ENCODE assay signal across 15 mouse cellular contexts in genomic region chr5:122434541-122434940, GRCm38 (mm10). TPM values are rescaled to one million over a fixed set of nuclear protein-coding genes. Genes with fewer than 3 reads are reported as not detected.
DNase-seq lines count a peak whose midpoint lies in the region; ATAC-seq and TF ChIP-seq lines count a peak whose summit lies in the region.
"Had no signal": no experiment of that assay in that cellular context is flagged by ENCODE, and none has a peak within 500 bp of the region (broad histone marks: within the 10 kb centered on the region; RNA-seq: fewer than 3 reads in every experiment).

No protein-coding gene starts in this region.

- no peak overlapping the region for H3K4me3 ChIP-seq in kidney, adult 2 months (ENCODE audit: insufficient read depth, low read depth, low read length)
- H3K4me3 ChIP-seq in kidney, embryonic 16.5 days (ENCODE audit: low read length): no peak overlapping the region
- no peak overlapping the region for H3K4me3 ChIP-seq in midbrain, postnatal 0 days (ENCODE audit: low read depth, low read length)
- H3K4me3 ChIP-seq in midbrain, embryonic 11.5 days (ENCODE audit: low read depth, low read length): no peak overlapping the region
- H3K4me3 ChIP-seq: heart, embryonic 10.5 days; midbrain, embryonic 13.5 days had no signal

- ATAC-seq in CD4-positive, CD25-positive, alpha-beta regulatory T cell, adult 4 months: no peak
- ATAC-seq in kidney, embryonic 16.5 days (ENCODE audit: low FRiP score, low TSS enrichment): no peak
- no peak for ATAC-seq in midbrain, postnatal 0 days (ENCODE audit: low FRiP score)
- no peak for ATAC-seq in midbrain, embryonic 11.5 days (ENCODE audit: low FRiP score)
- ATAC-seq: midbrain, embryonic 13.5 days had no signal

- H3K4me1 ChIP-seq in kidney, adult 2 months (ENCODE audit: control insufficient read depth, insufficient read depth, low read length): no peaks in the 10 kb centered on the region; the same call in 1 of the 2 replicates
- H3K4me1 ChIP-seq in kidney, embryonic 16.5 days (ENCODE audit: insufficient read depth, low read length): no peaks in the 10 kb centered on the region
- no peaks in the 10 kb centered on the region for H3K4me1 ChIP-seq in midbrain, postnatal 0 days (ENCODE audit: insufficient read depth, low read length)
- H3K4me1 ChIP-seq in midbrain, embryonic 11.5 days (ENCODE audit: control insufficient read depth, insufficient read depth, low read length): no peaks in the 10 kb centered on the region
- H3K4me1 ChIP-seq: midbrain, embryonic 13.5 days had no signal

- no peak overlapping the region for H3K4me2 ChIP-seq in kidney, embryonic 16.5 days (replicated peaks; ENCODE audit: low read depth, low read length)
- H3K4me2 ChIP-seq in midbrain, postnatal 0 days (ENCODE audit: low read depth, low read length, poor library complexity, severe bottlenecking): no peak overlapping the region
- no peak overlapping the region for H3K4me2 ChIP-seq in midbrain, embryonic 11.5 days
- H3K4me2 ChIP-seq: midbrain, embryonic 13.5 days had no signal

- no peaks in the 10 kb centered on the region for H3K9me3 ChIP-seq in kidney, embryonic 16.5 days (ENCODE audit: low read length)
- H3K9me3 ChIP-seq in midbrain, postnatal 0 days (ENCODE audit: low read length): no peaks in the 10 kb centered on the region
- H3K9me3 ChIP-seq in midbrain, embryonic 11.5 days (ENCODE audit: control insufficient read depth, low read length): no peaks in the 10 kb centered on the region
- H3K9me3 ChIP-seq: heart, embryonic 10.5 days; midbrain, embryonic 13.5 days had no signal

- TF ChIP-seq POLR2A in kidney, adult 2 months (IDR thresholded peaks at IDR 0.05; ENCODE audit: low read depth, low read length): no peak

- DNase-seq in CD4-positive, CD25-positive, alpha-beta regulatory T cell, adult 2 months (ENCODE audit: low read depth, low spot score): peak; percentile 26
- no peak for DNase-seq in kidney, adult 2 months
- no peak for DNase-seq in midbrain, postnatal 0 days (ENCODE audit: low spot score)
- no peak for DNase-seq in midbrain, embryonic 11.5 days (ENCODE audit: low spot score, missing footprints)
- DNase-seq in splenic B cell, adult 2 months (ENCODE audit: low read depth, low spot score): peak; percentile 23
- DNase-seq in gastrocnemius, postnatal 4 days (ENCODE audit: low spot score in 2 of 2): no peak
- DNase-seq: cerebellum, adult 8-10 months; heart, postnatal 4 days; layer of hippocampus, postnatal 36 days; lung, postnatal 10 days; right cerebral cortex, postnatal 14 days had no signal

- WGBS in kidney, adult 2 months: 75% methylated on average over 4 of the region's 4 CpGs
- WGBS in kidney, embryonic 16.5 days: 78% methylated on average over 4 of the region's 4 CpGs
- WGBS in midbrain, postnatal 0 days: 86% methylated on average over 4 of the region's 4 CpGs
- WGBS in midbrain, embryonic 11.5 days: 81% methylated on average over 4 of the region's 4 CpGs

- peaks cover 11% of the 10 kb centered on the region for H3K36me3 ChIP-seq in kidney, adult 2 months (ENCODE audit: control insufficient read depth, insufficient read depth, low read length)
- H3K36me3 ChIP-seq in kidney, embryonic 16.5 days (ENCODE audit: insufficient read depth, low read length): peaks cover 92% of the 10 kb centered on the region
- H3K36me3 ChIP-seq in midbrain, postnatal 0 days (ENCODE audit: insufficient read depth, low read length): peaks cover 82% of the 10 kb centered on the region
- peaks cover 54% of the 10 kb centered on the region for H3K36me3 ChIP-seq in midbrain, embryonic 11.5 days (ENCODE audit: control insufficient read depth, insufficient read depth, low read length)
- H3K36me3 ChIP-seq in splenic B cell, adult 2 months (ENCODE audit: control insufficient read depth, insufficient read depth, low read length, poor library complexity, severe bottlenecking): peaks cover 20% of the 10 kb centered on the region

- no peaks in the 10 kb centered on the region for H3K27me3 ChIP-seq in kidney, adult 2 months (replicated peaks; ENCODE audit: control insufficient read depth, insufficient read depth, low read length)
- H3K27me3 ChIP-seq in kidney, embryonic 16.5 days (ENCODE audit: insufficient read depth, low read length): no peaks in the 10 kb centered on the region
- no peaks in the 10 kb centered on the region for H3K27me3 ChIP-seq in midbrain, postnatal 0 days (ENCODE audit: insufficient read depth, low read length)
- H3K27me3 ChIP-seq in midbrain, embryonic 11.5 days (ENCODE audit: control insufficient read depth, insufficient read depth, low read length): no peaks in the 10 kb centered on the region
- no peaks in the 10 kb centered on the region for H3K27me3 ChIP-seq in splenic B cell, adult 2 months (ENCODE audit: control insufficient read depth, insufficient read depth, low read length, poor library complexity, severe bottlenecking)
- H3K27me3 ChIP-seq: midbrain, embryonic 13.5 days had no signal

- peak; percentile 44 for TF ChIP-seq CTCF in kidney, adult 2 months (conservative IDR thresholded peaks at IDR 0.05; ENCODE audit: insufficient read depth, insufficient read length, low read depth, low read length)
- peak; percentile 35 for TF ChIP-seq CTCF in midbrain, postnatal 0 days (IDR thresholded peaks at IDR 0.05)

- H3K27ac ChIP-seq in kidney, adult 2 months (ENCODE audit: insufficient read depth, low read depth, low read length): no peak overlapping the region
- H3K27ac ChIP-seq in kidney, embryonic 16.5 days (ENCODE audit: low read length): no peak overlapping the region
- H3K27ac ChIP-seq in midbrain, postnatal 0 days (ENCODE audit: low read depth, low read length): no peak overlapping the region
- no peak overlapping the region for H3K27ac ChIP-seq in midbrain, embryonic 11.5 days (ENCODE audit: low read depth, low read length)
- H3K27ac ChIP-seq: heart, embryonic 10.5 days; midbrain, embryonic 13.5 days had no signal

- H3K9ac ChIP-seq in kidney, embryonic 16.5 days (replicated peaks; ENCODE audit: low read length): no peak overlapping the region
- no peak overlapping the region for H3K9ac ChIP-seq in midbrain, postnatal 0 days (replicated peaks; ENCODE audit: low read length, poor library complexity, severe bottlenecking)
- no peak overlapping the region for H3K9ac ChIP-seq in midbrain, embryonic 11.5 days (ENCODE audit: low read length)
- H3K9ac ChIP-seq: midbrain, embryonic 13.5 days had no signal

RNA-seq across cellular contexts. Expression of gene Anapc7, which starts 13.0 kb away (rescaled TPM):
- 10 to 100 TPM; 17.7 to 22.8 TPM for polyA plus RNA-seq in CD4-positive, CD25-positive, alpha-beta regulatory T cell, adult 4 months (2017; shearing (Covaris generic))
- 30.3 and 33.5 TPM in 2 replicates for polyA plus RNA-seq in kidney, adult 2 months (2012; rRNA removed)
- 56.5 and 56.8 TPM in 2 replicates for polyA plus RNA-seq in kidney, embryonic 16.5 days (2015; fragmentation: Nextera tagmentation; extraction: Ambion mirVana)
- total RNA-seq in midbrain, postnatal 0 days (2014; rRNA removed): 29.3 and 34.3 TPM in 2 replicates
- 42.8 and 43.5 TPM in 2 replicates for polyA plus RNA-seq in midbrain, postnatal 0 days (2015; fragmentation: Nextera tagmentation; extraction: Ambion mirVana)
- polyA plus RNA-seq in midbrain, embryonic 11.5 days (2014; fragmentation: Nextera tagmentation; extraction: Ambion mirVana): 30.5 and 32.0 TPM in 2 replicates
- 10 to 100 TPM; 32.1 to 40.0 TPM for total RNA-seq in gastrocnemius, postnatal 4 days (2021)

RNA-seq across cellular contexts. Expression of gene Arpc3, which starts 42.9 kb away (rescaled TPM):
- polyA plus RNA-seq in CD4-positive, CD25-positive, alpha-beta regulatory T cell, adult 4 months (2017; shearing (Covaris generic)): 100 to 1,000 TPM; 394 to 533 TPM
- polyA plus RNA-seq in kidney, adult 2 months (2012; rRNA removed): 141 and 195 TPM in 2 replicates
- 140 and 154 TPM in 2 replicates for polyA plus RNA-seq in kidney, embryonic 16.5 days (2015; fragmentation: Nextera tagmentation; extraction: Ambion mirVana)
- total RNA-seq in midbrain, postnatal 0 days (2014; rRNA removed): 162 and 188 TPM in 2 replicates
- polyA plus RNA-seq in midbrain, postnatal 0 days (2015; fragmentation: Nextera tagmentation; extraction: Ambion mirVana): 134 and 137 TPM in 2 replicates
- polyA plus RNA-seq in midbrain, embryonic 11.5 days (2014; fragmentation: Nextera tagmentation; extraction: Ambion mirVana): 61.7 and 65.3 TPM in 2 replicates
- 100 to 1,000 TPM in 1 of 2 experiments, 10 to 100 TPM in 1; 99.0 to 107 TPM for total RNA-seq in gastrocnemius, postnatal 4 days (2021)

Comparison
In these comparisons a context has a peak if more than half of its experiments do, and no peak if none do; other contexts are left out.
1. DNase-seq: peak in CD4-positive, CD25-positive, alpha-beta regulatory T cell, adult 2 months (single experiment) and splenic B cell, adult 2 months (single experiment); none in kidney, adult 2 months (single experiment), midbrain, postnatal 0 days (single experiment), midbrain, embryonic 11.5 days (single experiment) and gastrocnemius, postnatal 4 days (0 of 2).